Mouse (Mus musculus): ENCODE data around the gene Snrpc. TPM values are rescaled to one million over a fixed set of nuclear protein-coding genes. Genes with fewer than 3 reads are reported as not detected.

The Snrpc gene
- polyA plus RNA-seq, 1 experiment = 51.9 TPM

- DNase-seq (ENCODE audit: low read depth) = no peak
Observed at GRCm38 (mm10) chr17:27819521-27819970, 18.4 kb upstream of the Snrpc start.

GRCm38 (mm10) chr17:27819971-27820567, 17.9 kb upstream of the Snrpc start:
- DNase-seq (ENCODE audit: low read depth) = no peak

- no peak for DNase-seq (ENCODE audit: low read depth)
Observed at GRCm38 (mm10) chr17:27820568-27821406, 17.2 kb upstream of the Snrpc start, which contains the start of gene D17Wsu92e. Gene D17Wsu92e, minus strand, starts transcription at chr17:27820648.

- no peak for DNase-seq (ENCODE audit: low read depth)
Observed at GRCm38 (mm10) chr17:27821407-27822338, 16.3 kb upstream of the Snrpc start.

- no peak for DNase-seq (ENCODE audit: low read depth)
Observed at GRCm38 (mm10) chr17:27823142-27823905, 14.6 kb upstream of the Snrpc start.

- no peak for DNase-seq (ENCODE audit: low read depth)
Observed at GRCm38 (mm10) chr17:27824941-27825340, 13.0 kb upstream of the Snrpc start.

GRCm38 (mm10) chr17:27825539-27825938, 12.4 kb upstream of the Snrpc start:
- no peak for DNase-seq (ENCODE audit: low read depth)

- no peak for DNase-seq (ENCODE audit: low read depth)
Observed at GRCm38 (mm10) chr17:27825984-27826905, 11.7 kb upstream of the Snrpc start.

GRCm38 (mm10) chr17:27826908-27827383, 11.0 kb upstream of the Snrpc start:
- DNase-seq (ENCODE audit: low read depth) = no peak

- DNase-seq (ENCODE audit: low read depth) = no peak
Observed at GRCm38 (mm10) chr17:27827511-27827910, 10.4 kb upstream of the Snrpc start.

GRCm38 (mm10) chr17:27830411-27830810, 7.5 kb upstream of the Snrpc start:
- DNase-seq (ENCODE audit: low read depth) = no peak

GRCm38 (mm10) chr17:27839469-27840252, 1.7 kb downstream of the Snrpc start:
- DNase-seq (ENCODE audit: low read depth) = peak; percentile 84

GRCm38 (mm10) chr17:27848351-27848750, 10.4 kb downstream of the Snrpc start:
- DNase-seq (ENCODE audit: low read depth) = no peak

GRCm38 (mm10) chr17:27851076-27851475, 13.1 kb downstream of the Snrpc start:
- DNase-seq (ENCODE audit: low read depth) = no peak

- no peak for DNase-seq (ENCODE audit: low read depth)
Observed at GRCm38 (mm10) chr17:27856265-27856797, 18.4 kb downstream of the Snrpc start, which contains the start of gene Uhrf1bp1. Gene Uhrf1bp1, plus strand, starts transcription at chr17:27856441.

- no peak for DNase-seq (ENCODE audit: low read depth)
Observed at GRCm38 (mm10) chr17:27856798-27857648, 19.1 kb downstream of the Snrpc start.

GRCm38 (mm10) chr17:27857649-27858475, 19.9 kb downstream of the Snrpc start:
- DNase-seq (ENCODE audit: low read depth) = no peak
